Comparison of ENCODE assay signal across 15 mouse cellular contexts in the genomic region with DNA sequence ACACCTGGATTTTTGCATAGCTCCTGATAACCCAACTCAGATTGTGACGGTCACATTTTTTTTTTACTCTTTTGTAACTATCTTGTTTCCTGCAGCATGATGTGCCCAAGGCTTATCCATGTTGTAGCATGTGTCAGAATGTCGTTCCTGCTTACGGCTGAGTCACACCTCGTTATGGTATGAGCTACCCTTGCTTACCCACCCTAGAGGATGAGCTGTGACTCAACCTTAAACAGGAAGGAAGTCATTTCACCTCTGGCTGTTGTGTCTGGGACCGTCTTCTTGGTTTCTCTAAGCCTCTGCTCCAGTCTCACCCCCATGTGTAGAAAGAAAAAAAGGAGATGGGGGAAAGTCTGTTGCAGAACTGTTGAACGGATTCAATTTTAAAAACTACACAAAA.
"Had no signal": no experiment of that assay in that cellular context is flagged by ENCODE, and none has a peak within 500 bp of the region (broad histone marks: within the 10 kb centered on the region; RNA-seq: fewer than 3 reads in every experiment).

No protein-coding gene starts in this region.

- DNase-seq: liver, postnatal 0 days; lung, adult 2 months; lung, postnatal 14 days; lung, postnatal 36 days; retina, postnatal 1 day; right cerebral cortex, adult 18-20 months; right cerebral cortex, postnatal 25 days; right cerebral cortex, postnatal 4 days; spleen, adult 18-20 months; thymus, adult 18-20 months; thymus, postnatal 14 days; thymus, postnatal 4 days had no signal

- ATAC-seq: liver, postnatal 0 days; lung, postnatal 0 days; midbrain, embryonic 13.5 days; midbrain, embryonic 15.5 days had no signal
